Mouse (Mus musculus) heart, postnatal 25 days (tissue): ENCODE results near the gene Lsm10. TPM values are rescaled to one million over a fixed set of nuclear protein-coding genes. Genes with fewer than 3 reads are reported as not detected.
"Not testable (repeated sequence)": the region's sequence is repeated elsewhere in the genome, so short reads cannot be mapped to it uniquely, and the experiment has no call there.

Experiments used
- DNase-seq: peaks from one replicate; pipeline ENCODE4 v3.0.0; 2022; ENCODE audit warnings: low spot score
- intact Hi-C: fragments of 180-260 bp; cut with DNase I; formaldehyde crosslinking; loops from one replicate; pipeline ENCODE4 v1.15.1; 2025
- total RNA-seq, 2 experiments: library from RNA; stranded (reverse); gene quantifications; 2 replicates each; pipeline ENCODE4 v1.2.3; 2021

Gene Lsm10
- total RNA-seq, 2 experiments from 2014 or later, result 10.7 to 12.1 TPM

DNA sequence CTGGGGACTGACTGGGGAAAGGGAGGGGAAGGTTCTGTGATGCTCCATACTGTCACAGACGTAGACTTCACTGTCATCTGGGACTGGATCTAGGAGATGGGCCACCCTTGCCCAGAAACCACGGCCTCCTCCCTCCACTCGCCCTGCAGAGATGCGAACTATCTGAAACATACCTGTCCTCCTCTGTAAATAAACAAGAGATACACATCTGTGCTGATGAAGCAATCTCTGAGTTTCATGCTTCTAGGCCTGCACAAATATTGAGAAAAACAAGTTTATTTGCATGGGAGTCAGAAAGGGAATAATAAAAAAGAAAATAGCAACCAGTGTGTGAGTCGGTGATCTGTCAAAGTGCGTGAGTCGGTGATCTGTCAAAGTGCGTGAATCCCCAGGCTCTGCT is 4.5 kb upstream of the Lsm10 start:
- intact Hi-C loops, result no loop called here
- DNase-seq, result no peak

DNA sequence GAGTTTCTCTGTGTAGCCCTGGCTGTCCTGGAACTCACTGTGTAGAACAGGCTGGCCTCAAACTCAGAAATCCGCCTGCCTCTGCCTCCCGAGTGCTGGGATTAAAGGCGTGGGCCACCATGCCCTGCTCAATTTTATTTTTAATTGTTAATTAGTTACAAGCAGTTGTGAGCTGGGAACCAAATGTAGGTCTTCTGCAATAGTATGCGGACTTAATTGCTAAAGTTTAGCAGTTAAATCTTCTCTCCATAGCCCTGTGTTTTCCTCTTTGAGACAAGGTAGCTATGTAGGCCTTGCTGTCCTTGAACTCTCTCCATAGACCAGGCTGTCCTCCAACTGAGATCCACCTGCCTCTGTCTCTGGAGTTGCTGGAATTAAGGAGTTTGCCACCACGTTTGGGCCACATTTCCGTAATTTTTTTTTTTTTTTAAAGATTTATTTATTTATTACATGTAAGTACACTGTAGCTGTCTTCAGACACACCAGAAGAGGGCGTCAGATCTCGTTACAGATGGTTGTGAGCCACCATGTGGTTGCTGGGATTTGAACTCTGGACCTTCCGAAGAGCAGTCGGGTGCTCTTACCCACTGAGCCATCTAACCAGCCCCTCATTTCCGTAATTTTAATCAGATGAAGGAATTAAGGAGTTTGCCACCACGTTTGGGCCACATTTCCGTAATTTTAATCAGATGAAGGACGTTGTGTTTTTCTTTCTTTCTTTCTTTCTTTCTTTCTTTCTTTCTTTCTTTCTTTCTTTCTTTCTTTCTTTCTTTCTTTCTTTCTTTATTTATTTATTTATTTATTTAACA is 597 bp upstream of the Lsm10 start:
- not testable (repeated sequence) for DNase-seq
- intact Hi-C loops, result loop anchor here (5.0 kb wide), 1 partner anchor 166 kb away; the partner anchor contains the start of gene Trappc3

- DNase-seq, result no peak
- intact Hi-C loops, result loop anchor here (5.0 kb wide), 1 partner anchor 165 kb away; the partner anchor contains the start of gene Trappc3
Measured at GRCm38 (mm10) chr4:126097711-126098253, 1.4 kb downstream of the Lsm10 start.

DNA sequence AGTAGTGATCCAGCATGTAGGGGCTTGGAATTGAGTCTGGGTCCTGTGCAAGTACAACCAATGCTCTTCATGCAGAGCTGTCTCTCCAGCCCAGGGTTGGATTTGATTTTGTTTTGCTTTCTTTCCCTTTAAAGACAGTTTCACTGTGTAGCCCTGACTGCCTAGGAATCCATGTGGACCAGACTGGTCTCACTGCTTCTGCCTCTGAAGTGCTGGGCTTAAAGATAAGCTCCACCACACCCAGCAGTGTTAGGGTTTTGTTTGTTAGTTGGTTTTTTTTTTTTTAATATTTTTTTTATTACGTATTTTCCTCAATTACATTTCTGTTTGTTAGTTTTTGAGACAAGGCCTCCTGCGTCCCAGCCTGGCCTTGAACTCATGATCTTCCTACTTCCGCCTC is 2.9 kb downstream of the Lsm10 start:
- DNase-seq, result no peak
- intact Hi-C loops, result loop anchor here (5.0 kb wide), 1 partner anchor 163 kb away; the partner anchor contains the start of gene Trappc3

DNA sequence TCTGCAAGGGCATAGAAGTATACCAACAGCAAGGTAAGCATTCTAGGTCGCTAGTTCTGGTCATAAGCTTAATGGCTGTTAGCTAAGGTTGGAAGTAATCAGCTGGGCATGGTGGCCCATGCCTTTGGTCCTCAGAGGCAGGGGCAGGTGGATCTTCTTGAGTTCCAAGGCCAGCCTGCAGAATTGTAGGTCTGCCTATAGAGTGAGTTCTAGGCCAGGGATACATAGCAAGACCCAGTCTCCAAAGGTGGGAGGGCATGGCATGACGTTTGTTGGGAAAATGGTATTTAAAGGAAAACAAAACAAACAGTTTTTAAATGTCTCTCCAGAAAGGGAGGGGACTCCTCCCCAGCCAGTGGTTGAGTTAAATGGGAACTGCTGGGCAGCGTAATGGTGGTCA is 4.3 kb downstream of the Lsm10 start:
- intact Hi-C loops, result no loop called here
- DNase-seq, result no peak

DNA sequence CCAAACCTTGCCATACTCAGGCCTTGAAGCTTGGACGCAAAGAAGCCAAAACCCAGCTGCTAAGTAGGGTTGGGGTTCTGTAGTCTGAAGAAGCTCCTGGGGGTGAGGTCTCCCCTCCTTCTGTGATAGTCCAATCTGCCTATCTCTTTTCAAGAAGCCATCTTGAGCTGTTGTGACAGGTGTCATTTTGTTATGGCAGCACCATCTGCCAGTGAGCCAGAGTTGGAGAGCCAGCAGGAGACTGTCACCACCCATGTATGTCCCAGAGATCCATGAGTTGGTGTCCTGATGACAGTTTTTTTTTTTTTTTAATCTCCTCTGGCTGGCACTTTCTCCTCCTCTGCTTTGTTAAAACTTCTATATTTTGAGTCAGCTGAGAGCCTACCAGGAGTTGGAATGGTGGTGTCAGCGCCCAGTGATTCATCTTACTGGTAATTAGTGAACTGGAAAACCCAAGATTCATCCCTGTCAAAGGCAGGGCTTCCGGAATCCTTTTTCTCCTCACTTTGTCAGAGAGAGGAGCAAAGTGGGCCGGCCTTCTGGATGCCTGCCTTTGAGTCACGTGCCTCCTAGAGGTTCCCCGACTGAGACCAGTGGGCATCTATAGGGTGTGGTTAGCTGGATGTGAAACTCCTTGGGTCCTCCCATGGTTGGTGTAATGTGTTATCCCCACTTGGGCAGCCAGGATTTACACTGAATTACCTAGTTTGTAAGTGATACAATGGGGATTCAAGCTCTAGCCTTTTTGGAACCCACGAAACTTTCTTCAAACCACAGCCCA is 5.8 kb downstream of the Lsm10 start:
- intact Hi-C loops, result no loop called here
- DNase-seq, result no peak

GRCm38 (mm10) chr4:126103057-126103581 is 6.7 kb downstream of the Lsm10 start:
- peak; percentile 86 for DNase-seq
- intact Hi-C loops, result no loop called here

DNA sequence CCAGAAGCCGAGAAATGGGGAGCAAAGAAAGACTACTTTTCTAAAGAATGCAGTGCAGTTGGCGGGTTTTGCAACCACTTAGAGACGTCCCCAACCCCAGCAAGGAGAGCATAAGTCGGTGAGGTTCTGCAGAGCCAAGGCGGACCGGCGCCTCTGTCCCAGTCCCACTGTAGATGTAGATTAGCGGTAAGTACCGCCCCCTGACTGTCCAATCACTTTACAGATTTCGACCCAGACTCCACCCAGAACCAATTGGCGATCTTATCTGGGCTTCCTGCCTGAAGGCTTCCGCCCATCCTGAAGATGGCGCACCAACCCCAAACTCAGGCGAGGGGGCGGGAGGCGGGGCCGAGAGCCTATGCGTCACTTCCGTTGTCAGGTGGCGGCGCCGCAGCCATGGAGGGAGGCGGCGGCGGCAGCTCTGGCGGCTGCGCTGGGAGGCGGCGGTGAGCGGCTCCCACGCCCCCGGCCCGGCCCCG is 7.2 kb downstream of the Lsm10 start, which contains the start of gene Stk40:
Gene Stk40 (plus strand): TSS at position 368 of the 479 bp plus-strand sequence.
- DNase-seq, result peak; percentile 94
- intact Hi-C loops, result no loop called here

GRCm38 (mm10) chr4:126104261-126105075 is 8.0 kb downstream of the Lsm10 start:
- intact Hi-C loops, result no loop called here
- DNase-seq, result no peak

- intact Hi-C loops, result no loop called here
- no peak for DNase-seq
Measured at GRCm38 (mm10) chr4:126105131-126105783, 8.8 kb downstream of the Lsm10 start.

- intact Hi-C loops, result no loop called here
- DNase-seq, result no peak
Measured at GRCm38 (mm10) chr4:126108061-126108740, 11.8 kb downstream of the Lsm10 start.

DNA sequence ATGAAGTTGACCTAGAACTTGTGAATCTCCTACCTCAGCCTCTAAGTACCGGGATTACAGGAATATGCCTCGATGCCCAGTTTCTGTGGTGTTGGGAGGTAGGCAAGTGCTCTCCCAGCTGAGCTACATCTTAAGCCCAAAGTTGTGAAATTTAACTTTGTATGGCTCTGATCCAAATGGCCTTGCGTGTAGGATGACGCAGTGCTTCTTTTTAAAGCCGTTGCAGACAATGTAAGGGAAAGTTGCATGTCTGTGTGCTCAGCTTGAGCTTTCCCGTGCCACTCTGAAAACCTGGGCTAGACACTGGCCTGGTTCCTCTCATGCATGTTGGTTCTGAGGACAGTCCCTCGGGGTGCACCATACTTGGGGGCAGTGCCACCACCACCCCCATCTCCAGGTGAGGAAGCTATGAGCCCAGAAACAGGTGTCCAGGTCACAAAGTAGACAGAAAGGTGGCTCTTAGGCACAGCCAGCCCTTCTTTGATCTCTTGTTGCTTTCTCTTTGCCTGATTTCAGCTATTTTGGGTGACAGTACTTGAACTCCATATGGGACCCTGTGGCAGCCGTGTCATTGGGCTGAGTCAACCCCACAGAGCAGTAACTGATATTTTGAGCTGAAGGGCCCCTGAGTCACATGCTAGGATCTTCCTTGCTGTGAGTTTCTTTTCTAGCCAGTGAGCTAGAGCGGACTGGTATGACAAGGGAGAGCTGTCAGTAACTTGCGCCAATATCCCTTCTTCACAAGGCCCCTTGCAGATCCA is 13.4 kb downstream of the Lsm10 start:
- intact Hi-C loops, result loop anchor here (5.0 kb wide), 1 partner anchor 38 kb away; the partner anchor contains the start of gene Eva1b
- DNase-seq, result no peak

GRCm38 (mm10) chr4:126110374-126111152 is 14.1 kb downstream of the Lsm10 start:
- intact Hi-C loops, result loop anchor here (5.0 kb wide), 1 partner anchor 37 kb away; the partner anchor contains the start of gene Eva1b
- DNase-seq, result peak; percentile 88

- intact Hi-C loops, result loop anchor here (5.0 kb wide), 1 partner anchor 36 kb away; the partner anchor contains the start of gene Eva1b
- DNase-seq, result no peak
Measured at GRCm38 (mm10) chr4:126111153-126111549, 14.7 kb downstream of the Lsm10 start.

DNA sequence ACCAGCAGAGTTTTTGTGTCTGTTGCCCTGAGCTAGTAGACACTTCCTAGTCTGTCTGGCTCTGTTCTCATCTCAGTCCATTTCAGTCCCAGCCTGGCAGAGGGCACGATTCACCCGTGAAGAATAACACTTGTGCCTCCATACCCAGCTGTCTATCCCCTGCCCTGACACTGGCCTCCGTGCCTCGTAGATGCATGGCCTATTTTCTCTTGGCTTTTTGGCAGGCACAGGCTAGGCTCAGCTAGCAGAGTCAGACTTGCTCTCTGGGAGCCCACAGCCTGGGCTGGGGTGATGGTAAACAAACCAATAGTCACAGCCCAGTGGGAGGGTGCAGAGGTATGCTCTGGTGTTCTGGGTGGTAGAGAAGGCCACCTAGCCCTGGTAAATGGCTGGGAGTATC is 16.8 kb downstream of the Lsm10 start:
- intact Hi-C loops, result loop anchor here (5.0 kb wide), 1 partner anchor 34 kb away; the partner anchor contains the start of gene Eva1b
- no peak for DNase-seq

GRCm38 (mm10) chr4:126113943-126114342 is 17.5 kb downstream of the Lsm10 start:
- intact Hi-C loops, result loop anchor here (1.0 to 5.0 kb wide), 2 partner anchors 28 to 33 kb away; partner anchors contain the start of gene Eva1b
- DNase-seq, result peak; percentile 37
